Mouse (Mus musculus): ENCODE measurements around the gene Zkscan14. TPM values are rescaled to one million over a fixed set of nuclear protein-coding genes. Genes with fewer than 3 reads are reported as not detected.
"Not testable (repeated sequence)": the region's sequence is repeated elsewhere in the genome, so short reads cannot be mapped to it uniquely, and the experiment has no call there.

The Zkscan14 gene
- total and polyA plus RNA-seq, 3 experiments = 6.7 to 7.5 TPM; not detected in 1

DNA sequence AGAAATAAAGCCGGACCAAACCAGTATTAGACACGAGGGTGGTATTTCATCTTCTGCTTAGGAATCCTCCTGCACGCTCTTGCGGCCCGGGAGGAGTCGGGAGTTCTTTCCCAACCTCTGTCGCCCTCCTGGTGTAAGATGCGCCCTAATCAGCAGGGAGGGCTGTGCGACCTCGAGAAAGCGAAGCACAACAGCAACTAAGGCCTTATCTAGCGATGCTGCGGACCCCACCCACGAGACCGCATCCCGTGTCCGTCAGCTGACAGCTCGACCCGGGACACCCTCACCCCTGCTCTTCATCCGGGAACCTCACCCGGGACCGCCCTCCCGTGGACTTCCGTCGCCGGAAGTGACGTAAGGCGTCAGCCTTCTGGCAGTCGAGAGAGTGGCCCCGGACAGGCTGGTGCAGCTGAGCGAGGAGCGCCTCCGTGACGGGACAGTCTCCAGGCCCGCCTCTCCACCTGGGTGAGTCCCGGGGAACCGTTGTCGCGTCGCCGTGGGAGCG is 29.8 kb upstream of the Zkscan14 start, which contains the start of gene Zfp655 (continued):
- no peak for TF ChIP-seq ZC3H11A (IDR thresholded peaks at IDR 0.05; ENCODE audit: low read depth, low read length)
- peak; percentile 81 for TF ChIP-seq GATA1 (IDR thresholded peaks at IDR 0.05; ENCODE audit: low read depth, low read length)

DNA sequence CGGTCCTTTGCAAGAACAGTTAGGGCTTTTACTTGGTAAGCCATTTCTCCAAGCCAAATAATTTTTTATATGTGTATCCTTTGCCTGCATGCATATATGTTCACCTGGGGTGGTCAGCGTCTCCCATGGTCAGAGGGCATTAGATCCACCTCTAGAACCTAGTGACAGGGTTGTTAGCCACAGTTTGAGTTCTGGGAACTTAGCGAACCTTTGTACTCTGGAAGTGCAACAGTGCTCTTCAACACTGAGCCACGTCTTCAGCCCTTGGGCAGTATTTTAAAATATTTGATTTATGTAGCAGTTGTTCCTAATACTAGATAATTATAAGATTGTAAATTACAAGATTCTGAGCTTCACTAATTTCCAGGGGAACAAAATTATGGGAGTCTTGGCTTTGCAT is 29.0 kb upstream of the Zkscan14 start:
- no peak for TF ChIP-seq RAD21 (IDR thresholded peaks at IDR 0.05; ENCODE audit: low read depth, low read length)
- no peak for TF ChIP-seq EP300 (IDR thresholded peaks at IDR 0.05; ENCODE audit: low read depth in 1 of 2, low read length in 2 of 2)
- TF ChIP-seq MXI1 (IDR thresholded peaks at IDR 0.05; ENCODE audit: low read depth, low read length) = no peak
- no peak for TF ChIP-seq SMC3 (IDR thresholded peaks at IDR 0.05; ENCODE audit: low read depth, low read length)
- TF ChIP-seq MYC (IDR thresholded peaks at IDR 0.05; ENCODE audit: low read depth, low read length) = no peak
- no peak for TF ChIP-seq HCFC1 (IDR thresholded peaks at IDR 0.05; ENCODE audit: low read depth, low read length)
- TF ChIP-seq E2F4 (IDR thresholded peaks at IDR 0.05; ENCODE audit: borderline replicate concordance, low read depth, low read length) = no peak
- TF ChIP-seq CTCF (IDR thresholded peaks at IDR 0.05 in 2 of 3, conservative IDR thresholded peaks at IDR 0.05 in 1 of 3; ENCODE audit: control insufficient read depth in 1 of 3, insufficient read depth in 1 of 3, low read depth in 2 of 3, low read length in 3 of 3, poor library complexity in 1 of 3, severe bottlenecking in 1 of 3) = no peak
- no peak for TF ChIP-seq RCOR1 (IDR thresholded peaks at IDR 0.05; ENCODE audit: low read depth, low read length)
- TF ChIP-seq JUND (IDR thresholded peaks at IDR 0.05; ENCODE audit: low read depth, low read length) = no peak
- H3K9ac ChIP-seq (ENCODE audit: control insufficient read depth, low read depth, low read length, poor library complexity, severe bottlenecking) = peak overlapping the region; percentile 76
- no peaks in the 10 kb centered on the region for H3K9me3 ChIP-seq (replicated peaks; ENCODE audit: insufficient read depth, low read length)

DNA sequence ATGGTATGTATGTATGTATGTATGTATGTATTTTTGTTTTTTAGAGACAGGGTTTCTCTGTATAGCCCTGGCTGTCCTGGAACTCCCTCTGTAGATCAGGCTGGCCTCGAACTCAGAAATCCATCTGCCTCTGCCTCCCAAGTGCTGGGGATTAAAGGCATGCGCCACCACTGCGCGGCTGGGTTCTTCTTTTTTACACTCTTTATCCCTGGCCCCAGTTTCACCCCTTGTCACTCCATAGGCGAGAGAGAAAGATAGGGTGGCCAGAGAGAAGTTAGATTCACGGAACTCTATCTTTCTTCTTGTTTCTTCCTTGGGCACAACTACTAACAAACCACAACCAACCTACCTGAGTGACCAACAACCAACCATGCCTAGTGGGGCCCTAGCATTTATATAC is 27.6 kb upstream of the Zkscan14 start:
- Histone ChIP-seq H3K27ac (ENCODE audit: control insufficient read depth, low read depth, low read length) (peak overlapping the region; percentile 65), H3K4me1 (ENCODE audit: control insufficient read depth in 1 of 2, insufficient read depth in 2 of 2, low read length in 2 of 2) (peaks cover 7 to 17% of the 10 kb centered on the region in 2 experiments), H3K9ac (ENCODE audit: control insufficient read depth, low read depth, low read length, poor library complexity, severe bottlenecking) (peak overlapping the region; percentile 20; the same call in 1 of the 2 replicates), H3K36me3 (ENCODE audit: control insufficient read depth in 1 of 2, insufficient read depth in 2 of 2, low read length in 2 of 2) (peaks cover 5 to 25% of the 10 kb centered on the region in 2 experiments), H3K4me3 (ENCODE audit: control insufficient read depth in 1 of 2, insufficient read depth in 1 of 2, low read depth in 2 of 2, low read length in 2 of 2) (peak overlapping the region in 1 of 2 experiments; percentile 13; a peak in 2 of 4 replicates), H3K79me2 (ENCODE audit: control insufficient read depth, insufficient read depth, low read length, poor library complexity) (peaks cover 30% of the 10 kb centered on the region)
- H3K9me3 ChIP-seq (replicated peaks; ENCODE audit: insufficient read depth, low read length); H3K27me3 ChIP-seq (ENCODE audit: control insufficient read depth in 1 of 2, insufficient read depth in 2 of 2, low read length in 2 of 2): not testable (repeated sequence)
- peak; percentile 71 for DNase-seq (ENCODE audit: low read depth, low spot score)
- TF ChIP-seq TBP (IDR thresholded peaks at IDR 0.05; ENCODE audit: low read depth, low read length) (peak; percentile 92), NRF1 (IDR thresholded peaks at IDR 0.05; ENCODE audit: insufficient read depth, low read depth, low read length, poor library complexity, severe bottlenecking) (0 out of 2 replicates have a peak, but pooled peaks have one; percentile 26), SIN3A (IDR thresholded peaks at IDR 0.05; ENCODE audit: low read length) (0 out of 2 replicates have a peak, but pooled peaks have one; percentile 21)

More for the DNA sequence above, 29.0 kb upstream of the Zkscan14 start:
- peak overlapping the region; percentile 66 to 73 for H3K4me3 ChIP-seq (ENCODE audit: control insufficient read depth in 1 of 2, insufficient read depth in 1 of 2, low read depth in 2 of 2, low read length in 2 of 2)
- H3K36me3 ChIP-seq (ENCODE audit: control insufficient read depth in 1 of 2, insufficient read depth in 2 of 2, low read length in 2 of 2) = peaks cover 11 to 27% of the 10 kb centered on the region in 2 experiments
- H3K27me3 ChIP-seq (ENCODE audit: control insufficient read depth in 1 of 2, insufficient read depth in 2 of 2, low read length in 2 of 2) = no peaks in the 10 kb centered on the region
- H3K27ac ChIP-seq (ENCODE audit: control insufficient read depth, low read depth, low read length) = peak overlapping the region; percentile 92
- peak; percentile 42 for DNase-seq (ENCODE audit: low read depth, low spot score)
- peaks cover 35% of the 10 kb centered on the region for H3K79me2 ChIP-seq (ENCODE audit: control insufficient read depth, insufficient read depth, low read length, poor library complexity)
- peaks cover 7 to 17% of the 10 kb centered on the region in 2 experiments for H3K4me1 ChIP-seq (ENCODE audit: control insufficient read depth in 1 of 2, insufficient read depth in 2 of 2, low read length in 2 of 2)

Measured in MEL (cell line).